Mouse (Mus musculus) myocyte (in vitro differentiated cells): ENCODE measurements around the gene Plcg1. TPM values are rescaled to one million over a fixed set of nuclear protein-coding genes. Genes with fewer than 3 reads are reported as not detected.

ENCODE experiments used
- H3K27me3 ChIP-seq: one replicate; pipeline ENCODE4 v1.6.1; 2011; ENCODE audit not compliant: control insufficient read depth, insufficient read depth, insufficient read length
- H3K36me3 ChIP-seq: one replicate; pipeline ENCODE4 v1.6.1; 2011; ENCODE audit not compliant: control insufficient read depth, insufficient read depth
- H3K4me2 ChIP-seq: one replicate; pipeline ENCODE4 v1.6.1; 2011; ENCODE audit warnings: low read depth, control low read depth
- H3K4me3 ChIP-seq: one replicate; pipeline ENCODE4 v1.5.1; 2011; ENCODE audit warnings: mild to moderate bottlenecking, control low read depth, moderate library complexity
- H3K79me2 ChIP-seq: one replicate; pipeline ENCODE4 v1.6.1; 2011; ENCODE audit not compliant: control insufficient read depth, insufficient read depth
- H3ac ChIP-seq: one replicate; pipeline ENCODE4 v1.6.1; 2011; ENCODE audit not compliant: control insufficient read depth, insufficient read length
- CEBPB ChIP-seq: IDR thresholded peaks from 2 replicates; pipeline ENCODE4 v1.6.1; 2011; ENCODE audit warnings: mild to moderate bottlenecking, moderate library complexity; ENCODE audit not compliant: poor library complexity, insufficient read depth, severe bottlenecking
- E2F4 ChIP-seq: IDR thresholded peaks from one replicate; pipeline ENCODE4 v1.6.1; 2011; ENCODE audit warnings: mild to moderate bottlenecking, control low read depth, moderate library complexity; ENCODE audit not compliant: insufficient read depth
- MAX ChIP-seq: IDR thresholded peaks from one replicate; pipeline ENCODE4 v1.6.1; 2011; ENCODE audit warnings: low read depth, mild to moderate bottlenecking, control low read depth
- MYOD1 ChIP-seq, 3 experiments: IDR thresholded peaks; one replicate each; pipeline ENCODE4 v1.6.1; 2011; ENCODE audit warnings: control low read depth in 2 of 3, low read depth in 2 of 3, mild to moderate bottlenecking in 2 of 3, moderate library complexity in 1 of 3; ENCODE audit not compliant: insufficient read length in 2 of 3, control insufficient read depth in 1 of 3
- MYOG ChIP-seq, 3 experiments: IDR thresholded peaks; one replicate each; pipeline ENCODE4 v1.6.1; 2011; ENCODE audit warnings: control low read depth in 2 of 3, low read depth in 2 of 3, mild to moderate bottlenecking in 2 of 3; ENCODE audit not compliant: insufficient read length in 2 of 3, control insufficient read depth in 1 of 3, insufficient read depth in 1 of 3
- POLR2A ChIP-seq: IDR thresholded peaks from one replicate; pipeline ENCODE4 v1.6.1; 2011; ENCODE audit warnings: low read depth, mild to moderate bottlenecking, control low read depth, moderate library complexity; ENCODE audit not compliant: insufficient read length
- POLR2AphosphoS2 ChIP-seq: IDR thresholded peaks from one replicate; pipeline ENCODE4 v1.6.1; 2011; ENCODE audit warnings: low read depth, control low read depth; ENCODE audit not compliant: insufficient read length
- REST ChIP-seq: IDR thresholded peaks from one replicate; pipeline ENCODE4 v1.6.1; 2011; ENCODE audit warnings: mild to moderate bottlenecking, control low read depth, moderate library complexity; ENCODE audit not compliant: insufficient read depth, insufficient read length
- SRF ChIP-seq: IDR thresholded peaks from one replicate; pipeline ENCODE4 v1.6.1; 2011; ENCODE audit warnings: low read depth; ENCODE audit not compliant: control insufficient read depth, insufficient read length
- TCF12 ChIP-seq: IDR thresholded peaks from one replicate; pipeline ENCODE4 v1.6.1; 2011; ENCODE audit warnings: mild to moderate bottlenecking, control low read depth; ENCODE audit not compliant: poor library complexity, insufficient read depth, severe bottlenecking
- TCF3 ChIP-seq: IDR thresholded peaks from one replicate; pipeline ENCODE4 v1.6.1; 2011; ENCODE audit warnings: low read depth, control low read depth; ENCODE audit not compliant: insufficient read length
- USF1 ChIP-seq: IDR thresholded peaks from one replicate; pipeline ENCODE4 v1.6.1; 2011; ENCODE audit warnings: low read depth, mild to moderate bottlenecking, control low read depth, moderate library complexity
- polyA plus RNA-seq: library from polyadenylated mRNA; unstranded; fragments of >200 nt; fragmentation: generic; extraction: Trizol; gene quantifications from one replicate; pipeline ENCODE4 v1.2.1, GENCODE M21; 2012; ENCODE audit warnings: missing spikeins

Plcg1 gene
- polyA plus RNA-seq, 1 experiment: 36.6 TPM

DNA sequence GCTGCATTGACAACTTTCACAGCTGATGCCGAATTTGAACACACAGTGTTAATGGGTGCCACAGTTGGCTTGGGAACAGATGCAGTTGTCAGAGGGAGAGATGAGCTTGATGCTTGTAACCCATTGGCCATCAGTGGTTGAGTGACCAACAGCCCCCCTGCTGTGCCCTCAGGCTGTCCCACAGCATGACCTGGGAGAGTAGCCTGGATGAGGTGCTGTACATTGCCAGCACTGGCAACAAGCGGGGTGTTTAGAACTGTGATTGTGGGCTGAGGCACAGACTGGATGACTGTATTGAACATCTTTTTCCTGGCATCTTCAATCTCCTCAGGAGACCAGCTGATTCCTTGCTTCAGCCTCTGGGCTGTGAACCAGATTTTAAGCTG is 49.7 kb downstream of the Plcg1 start:
- TF ChIP-seq E2F4 (no peak), MYOD1 (IDR thresholded peaks at IDR 0.05; ENCODE audit: control insufficient read depth in 1 of 3, insufficient read length in 2 of 3, low read depth in 2 of 3) (no peak), POLR2AphosphoS2 (no peak), POLR2A (no peak), MAX (no peak), TCF3 (no peak), MYOG (IDR thresholded peaks at IDR 0.05; ENCODE audit: control insufficient read depth in 1 of 3, insufficient read depth in 1 of 3, insufficient read length in 2 of 3, low read depth in 2 of 3) (no peak), REST (no peak), CEBPB (no peak), SRF (no peak), TCF12 (no peak), USF1 (no peak)
- no peak overlapping the region for H3K4me2 ChIP-seq
- no peak overlapping the region for H3K4me3 ChIP-seq
- no peaks in the 10 kb centered on the region for H3K27me3 ChIP-seq
- H3K79me2 ChIP-seq: no peaks in the 10 kb centered on the region
- no peaks in the 10 kb centered on the region for H3K36me3 ChIP-seq
- H3ac ChIP-seq: no peak overlapping the region

DNA sequence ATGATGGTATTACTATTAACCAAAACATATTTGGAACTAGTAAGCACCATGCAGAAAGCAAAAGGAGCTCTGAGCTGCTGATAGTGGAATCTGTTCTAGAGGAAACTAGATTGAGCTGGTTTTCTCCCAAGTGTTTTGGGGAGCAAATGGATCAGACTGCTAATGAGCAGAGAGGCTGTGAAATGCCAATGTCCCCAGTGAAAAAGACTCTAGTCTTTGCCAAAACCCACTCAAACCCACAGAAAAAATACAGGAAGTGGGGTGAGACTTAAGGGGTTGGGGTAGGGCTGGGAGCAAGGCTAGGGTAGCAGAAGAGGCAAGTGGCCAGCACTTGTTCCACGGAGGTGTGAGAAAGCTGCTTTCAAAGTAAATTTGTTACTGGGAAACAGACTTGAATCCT is 55.2 kb downstream of the Plcg1 start:
- no peaks in the 10 kb centered on the region for H3K27me3 ChIP-seq
- H3K4me2 ChIP-seq: no peak overlapping the region
- no peak overlapping the region for H3K4me3 ChIP-seq
- no peak overlapping the region for H3ac ChIP-seq
- TF ChIP-seq SRF: no peak
- TF ChIP-seq MYOG (IDR thresholded peaks at IDR 0.05; ENCODE audit: control insufficient read depth in 1 of 3, insufficient read depth in 1 of 3, insufficient read length in 2 of 3, low read depth in 2 of 3): no peak
- TF ChIP-seq TCF3: no peak
- no peak for TF ChIP-seq MYOD1 (IDR thresholded peaks at IDR 0.05; ENCODE audit: control insufficient read depth in 1 of 3, insufficient read length in 2 of 3, low read depth in 2 of 3)
- TF ChIP-seq USF1: no peak
- no peak for TF ChIP-seq CEBPB
- TF ChIP-seq POLR2AphosphoS2: no peak
- TF ChIP-seq POLR2A: no peak
- no peak for TF ChIP-seq REST
- TF ChIP-seq MAX: no peak
- no peak for TF ChIP-seq E2F4
- TF ChIP-seq TCF12: no peak
- no peaks in the 10 kb centered on the region for H3K79me2 ChIP-seq
- H3K36me3 ChIP-seq: no peaks in the 10 kb centered on the region

DNA sequence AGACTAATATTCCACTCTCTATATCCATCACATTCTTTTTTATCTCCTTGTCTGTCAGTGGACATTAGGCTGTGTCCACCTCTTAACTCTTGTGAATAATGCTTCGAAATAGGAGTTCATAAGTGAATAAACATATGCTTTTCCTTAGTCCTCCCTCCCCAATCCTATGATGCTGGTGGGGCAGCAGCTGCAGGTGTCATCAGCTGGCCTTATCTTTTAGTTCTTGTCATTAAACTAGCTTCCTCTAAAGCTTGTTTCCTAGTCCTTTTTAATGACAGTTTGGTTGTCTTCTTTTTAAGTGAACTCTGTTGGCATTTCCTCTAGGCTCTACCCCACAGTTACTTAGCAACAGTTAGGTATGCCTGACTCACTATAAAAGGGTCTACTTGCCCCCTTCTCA is 57.9 kb downstream of the Plcg1 start:
- Histone ChIP-seq H3K36me3 (no peaks in the 10 kb centered on the region), H3ac (no peak overlapping the region), H3K27me3 (no peaks in the 10 kb centered on the region), H3K4me3 (no peak overlapping the region), H3K4me2 (no peak overlapping the region), H3K79me2 (no peaks in the 10 kb centered on the region)
- TF ChIP-seq REST (no peak), CEBPB (no peak), TCF12 (no peak), SRF (no peak), TCF3 (no peak), POLR2A (no peak)

DNA sequence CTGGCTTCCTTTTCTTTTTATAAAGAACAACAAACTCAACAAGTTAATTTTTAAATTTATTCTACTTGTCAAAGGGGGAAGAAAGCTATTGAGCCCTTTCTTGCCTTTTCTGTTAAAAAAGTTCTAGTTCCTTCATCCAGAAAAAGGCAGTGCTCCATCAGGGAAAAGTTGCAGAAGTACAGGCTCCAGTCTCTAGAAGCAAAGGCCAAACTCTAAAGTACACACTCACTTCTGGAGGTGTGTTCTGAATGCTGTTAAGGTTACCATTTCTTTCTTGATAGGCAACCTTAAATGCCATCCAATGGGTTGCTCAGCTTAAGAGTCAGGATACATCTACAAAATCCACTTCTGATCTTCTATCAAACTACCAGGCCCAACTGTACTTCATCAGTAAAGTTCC is 58.6 kb downstream of the Plcg1 start:
- no peaks in the 10 kb centered on the region for H3K79me2 ChIP-seq
- H3K4me2 ChIP-seq: no peak overlapping the region
- H3ac ChIP-seq: no peak overlapping the region
- TF ChIP-seq MAX: no peak
- no peaks in the 10 kb centered on the region for H3K27me3 ChIP-seq
- no peaks in the 10 kb centered on the region for H3K36me3 ChIP-seq
- H3K4me3 ChIP-seq: no peak overlapping the region

DNA sequence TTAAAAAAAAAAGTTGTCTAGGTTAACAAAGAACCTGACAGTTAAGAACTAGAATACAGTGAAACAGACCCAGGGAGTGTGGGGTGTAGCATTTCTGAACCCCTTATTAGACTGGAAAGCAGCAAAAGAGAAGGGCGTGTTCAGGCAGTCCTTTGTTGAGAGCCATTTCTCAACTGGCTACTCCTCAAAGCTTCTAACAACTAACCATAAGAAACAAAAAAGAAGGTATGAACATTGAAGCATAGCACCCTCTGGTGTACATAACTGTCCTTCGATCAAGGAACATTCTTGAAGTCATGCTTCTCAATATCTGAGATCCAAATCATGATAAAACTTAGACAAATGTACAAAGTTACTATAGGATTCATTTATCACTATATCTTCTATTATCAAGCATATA is 62.0 kb downstream of the Plcg1 start:
- TF ChIP-seq POLR2A: no peak
- no peak for TF ChIP-seq REST
- TF ChIP-seq USF1: no peak
- TF ChIP-seq TCF3: no peak
- no peak for TF ChIP-seq SRF
- TF ChIP-seq MAX: no peak
- no peak for TF ChIP-seq TCF12
- TF ChIP-seq MYOD1 (IDR thresholded peaks at IDR 0.05; ENCODE audit: control insufficient read depth in 1 of 3, insufficient read length in 2 of 3, low read depth in 2 of 3): no peak
- no peak for TF ChIP-seq E2F4
- TF ChIP-seq CEBPB: no peak
- TF ChIP-seq MYOG (IDR thresholded peaks at IDR 0.05; ENCODE audit: control insufficient read depth in 1 of 3, insufficient read depth in 1 of 3, insufficient read length in 2 of 3, low read depth in 2 of 3): no peak
- no peak for TF ChIP-seq POLR2AphosphoS2
- H3K79me2 ChIP-seq: no peaks in the 10 kb centered on the region
- H3K4me3 ChIP-seq: no peak overlapping the region
- no peak overlapping the region for H3ac ChIP-seq
- H3K27me3 ChIP-seq: no peaks in the 10 kb centered on the region
- no peaks in the 10 kb centered on the region for H3K36me3 ChIP-seq
- H3K4me2 ChIP-seq: no peak overlapping the region
